Mouse (Mus musculus): ENCODE data around the gene Aipl1.

DNA sequence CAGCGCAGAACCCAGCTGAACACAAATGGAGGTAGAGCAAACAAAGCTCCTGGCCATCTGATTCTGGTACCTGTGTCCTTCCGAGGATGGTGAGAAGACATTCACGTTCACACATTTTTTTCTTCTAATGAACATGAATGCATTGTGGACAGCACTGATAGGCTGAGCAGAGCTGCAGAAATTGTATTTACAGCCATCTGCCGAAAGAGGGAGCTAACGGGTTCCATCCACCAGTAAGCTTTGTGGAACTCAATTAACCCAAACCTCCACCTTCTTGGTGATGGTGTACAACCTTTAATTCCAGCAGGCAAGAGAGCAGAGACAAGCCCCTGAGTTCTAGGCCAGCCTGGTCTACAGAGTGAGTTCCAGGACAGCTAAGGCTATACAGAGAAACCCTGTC lies 11.5 kb downstream of the Aipl1 start:
- no peak for TF ChIP-seq POLR2A (IDR thresholded peaks at IDR 0.05; ENCODE audit: insufficient read length, low read depth)
- TF ChIP-seq USF1 (IDR thresholded peaks at IDR 0.05; ENCODE audit: low read depth) = no peak
- TF ChIP-seq MYOG (IDR thresholded peaks at IDR 0.05; ENCODE audit: control insufficient read depth in 1 of 3, insufficient read depth in 1 of 3, insufficient read length in 2 of 3, low read depth in 2 of 3) = no peak
- no peak for TF ChIP-seq MAX (IDR thresholded peaks at IDR 0.05; ENCODE audit: low read depth)
- no peak for TF ChIP-seq E2F4 (IDR thresholded peaks at IDR 0.05; ENCODE audit: insufficient read depth)
- TF ChIP-seq POLR2AphosphoS2 (IDR thresholded peaks at IDR 0.05; ENCODE audit: insufficient read length, low read depth) = no peak
- TF ChIP-seq CEBPB (IDR thresholded peaks at IDR 0.05; ENCODE audit: insufficient read depth, poor library complexity, severe bottlenecking) = no peak
